In genomic region chr11:87326381-87326780, GRCm38 (mm10) we compare ENCODE assay signal across 20 mouse cellular contexts.
"Had no signal": no experiment of that assay in that cellular context is flagged by ENCODE, and none has a peak within 500 bp of the region (broad histone marks: within the 10 kb centered on the region; RNA-seq: fewer than 3 reads in every experiment).

No protein-coding gene starts in this region.

- H3K9ac ChIP-seq: liver, embryonic 14.5 days; liver, postnatal 0 days; lung, embryonic 14.5 days; neural tube, embryonic 12.5 days; neural tube, embryonic 15.5 days; stomach, embryonic 15.5 days had no signal

- H3K4me1 ChIP-seq: neural tube, embryonic 12.5 days; neural tube, embryonic 15.5 days; stomach, embryonic 15.5 days had no signal

- H3K4me2 ChIP-seq: lung, embryonic 14.5 days; midbrain, embryonic 11.5 days; neural tube, embryonic 12.5 days; neural tube, embryonic 15.5 days; stomach, embryonic 15.5 days had no signal

- H3K36me3 ChIP-seq: neural tube, embryonic 15.5 days; stomach, embryonic 15.5 days had no signal

- H3K27me3 ChIP-seq: neural tube, embryonic 12.5 days; neural tube, embryonic 15.5 days; stomach, embryonic 15.5 days had no signal

- H3K27ac ChIP-seq: left cerebral cortex, adult 2 months; liver, embryonic 14.5 days; neural tube, embryonic 12.5 days; neural tube, embryonic 15.5 days; stomach, embryonic 15.5 days had no signal

- ATAC-seq: liver, postnatal 0 days had no signal

- DNase-seq: kidney, adult 18-20 months; kidney, adult 9 months; kidney, postnatal 14 days; kidney, postnatal 4 days; layer of hippocampus, postnatal 36 days; liver, postnatal 0 days; lung, embryonic 14.5 days; lung, postnatal 10 days; lung, postnatal 4 days; midbrain, embryonic 14.5 days; right cerebral cortex, adult 18-20 months; right cerebral cortex, postnatal 14 days; right cerebral cortex, postnatal 4 days; thymus, postnatal 25 days had no signal

- H3K4me3 ChIP-seq: left cerebral cortex, adult 2 months; neural tube, embryonic 12.5 days; neural tube, embryonic 15.5 days; stomach, embryonic 15.5 days had no signal

- H3K9me3 ChIP-seq: neural tube, embryonic 15.5 days; stomach, embryonic 15.5 days had no signal
